8 mouse cellular contexts compared by ENCODE assay signal in the genomic region with DNA sequence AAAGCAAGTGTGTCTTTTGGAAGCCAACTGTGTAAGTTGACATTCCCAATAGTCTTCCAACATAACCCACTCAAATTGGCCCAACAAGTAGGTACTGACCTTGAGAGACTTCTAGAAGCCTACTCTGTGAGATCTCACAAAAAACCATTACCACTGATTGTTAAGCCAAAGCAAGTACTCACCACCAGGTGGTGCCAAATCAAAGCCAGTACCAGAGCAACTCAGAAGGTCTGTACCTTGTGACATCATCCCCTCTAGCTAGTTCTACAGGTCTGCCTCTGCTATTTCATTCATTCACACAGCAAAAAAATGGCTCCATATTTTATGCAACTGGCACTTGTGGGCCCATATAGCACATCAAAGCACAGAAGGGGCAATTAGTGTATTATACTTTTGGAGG. TPM values are rescaled to one million over a fixed set of nuclear protein-coding genes. Genes with fewer than 3 reads are reported as not detected.
A peak's percentile ranks its signal among the peaks of the same experiment; 100 is the strongest.
DNase-seq lines count a peak whose midpoint lies in the region; ATAC-seq and TF ChIP-seq lines count a peak whose summit lies in the region.

No protein-coding gene starts in this region.

- no peaks in the 10 kb centered on the region for H3K4me1 ChIP-seq in heart, embryonic 12.5 days (replicated peaks)
- H3K4me1 ChIP-seq in lung, embryonic 14.5 days (ENCODE audit: insufficient read depth): no peaks in the 10 kb centered on the region

- peak; percentile 37 to 76 for DNase-seq in heart, adult 18-20 months
- DNase-seq in CD4-positive helper T cell, adult 2 months (ENCODE audit: low read depth, low spot score): peak; percentile 77
- peak; percentile 73 for DNase-seq in adrenal gland, postnatal 14 days
- DNase-seq in kidney, adult 8-10 months: peak; percentile 33 to 68
- DNase-seq in lung, embryonic 14.5 days: peak; percentile 78
- peak; percentile 42 to 78 for DNase-seq in spleen, postnatal 10 days (ENCODE audit: low spot score in 2 of 2)

- TF ChIP-seq CTCF in lung, embryonic 14.5 days (IDR thresholded peaks at IDR 0.05; ENCODE audit: low read depth): peak; percentile 79

- no peak overlapping the region for H3K27ac ChIP-seq in heart, embryonic 12.5 days (ENCODE audit: poor library complexity, severe bottlenecking)
- no peak overlapping the region for H3K27ac ChIP-seq in lung, embryonic 14.5 days (ENCODE audit: low read depth)

- no peaks in the 10 kb centered on the region for H3K27me3 ChIP-seq in heart, embryonic 12.5 days (replicated peaks)
- no peaks in the 10 kb centered on the region for H3K27me3 ChIP-seq in lung, embryonic 14.5 days (ENCODE audit: insufficient read depth, low read length)

- no peaks in the 10 kb centered on the region for H3K9me3 ChIP-seq in heart, embryonic 12.5 days (replicated peaks)
- no peaks in the 10 kb centered on the region for H3K9me3 ChIP-seq in lung, embryonic 14.5 days (ENCODE audit: low read depth, low read length)

- no peaks in the 10 kb centered on the region for H3K36me3 ChIP-seq in heart, embryonic 12.5 days
- no peaks in the 10 kb centered on the region for H3K36me3 ChIP-seq in lung, embryonic 14.5 days (ENCODE audit: insufficient read depth)

- no peak for ATAC-seq in heart, embryonic 12.5 days (ENCODE audit: insufficient number of reproducible peaks, low FRiP score)
- ATAC-seq in erythroblast, adult 5-6 weeks (replicated peaks; ENCODE audit: low FRiP score, poor library complexity, severe bottlenecking): peak; percentile 93
- ATAC-seq in lung, embryonic 14.5 days (ENCODE audit: insufficient read depth): no peak

- no peak overlapping the region for H3K4me3 ChIP-seq in heart, embryonic 12.5 days
- H3K4me3 ChIP-seq in lung, embryonic 14.5 days (ENCODE audit: low read depth, low read length): no peak overlapping the region

- no peak overlapping the region for H3K4me2 ChIP-seq in heart, embryonic 12.5 days
- H3K4me2 ChIP-seq in lung, embryonic 14.5 days: no peak overlapping the region

- H3K9ac ChIP-seq in heart, embryonic 12.5 days: no peak overlapping the region
- H3K9ac ChIP-seq in lung, embryonic 14.5 days: no peak overlapping the region

RNA-seq across cellular contexts. Expression of a gene that starts 51.6 kb away (rescaled TPM):
- 10 to 100 TPM; 41.5 to 41.9 TPM for total RNA-seq in heart, adult 18-20 months (2021)
- polyA plus RNA-seq in heart, embryonic 12.5 days (2016; fragmentation: Nextera tagmentation; extraction: Ambion mirVana): 72.0 and 74.4 TPM in 2 replicates
- total RNA-seq in adrenal gland, postnatal 14 days (2021): 45.0 and 47.3 TPM in 2 replicates
- 31.8 and 31.9 TPM in 2 replicates for total RNA-seq in erythroblast, adult 5-6 weeks (2015; ENCODE audit: low replicate concordance)
- 23.3 and 27.5 TPM in 2 replicates for total RNA-seq in erythroblast, adult 5-6 weeks (2017; ENCODE audit: low replicate concordance)
- 79.2 and 80.9 TPM in 2 replicates for polyA plus RNA-seq in lung, embryonic 14.5 days (2014; fragmentation: Nextera tagmentation; extraction: Ambion mirVana)
